Mouse (Mus musculus) gastrocnemius, adult 2 months (tissue): Measurements from ENCODE around the gene Sipa1l1. TPM values are rescaled to one million over a fixed set of nuclear protein-coding genes. Genes with fewer than 3 reads are reported as not detected.
A peak's percentile ranks its signal among the peaks of the same experiment; 100 is the strongest.

Source experiments
- DNase-seq: peaks from one replicate; pipeline ENCODE4 v3.0.0; 2022
- H3K27ac ChIP-seq: fragments of 200-600 bp; 2 replicates; pipeline ENCODE4 v1.8.1; 2022; ENCODE audit warnings: mild to moderate bottlenecking
- H3K4me3 ChIP-seq: fragments of 200-600 bp; 2 replicates; pipeline ENCODE4 v1.8.1; 2022; ENCODE audit warnings: mild to moderate bottlenecking, moderate library complexity
- CTCF ChIP-seq: fragments of 200-600 bp; IDR thresholded peaks from 2 replicates; pipeline ENCODE4 v1.8.1; 2022; ENCODE audit warnings: antibody characterized with exemption, mild to moderate bottlenecking, moderate library complexity
- intact Hi-C: fragments of 180-260 bp; cut with DNase I; formaldehyde crosslinking; loops from one replicate; pipeline ENCODE4 v1.15.1; 2025
- total RNA-seq, 2 experiments: library from RNA; stranded (reverse); gene quantifications; 2 replicates each; pipeline ENCODE4 v1.2.3; 2021

The Sipa1l1 gene
- total RNA-seq, 2 experiments from 2014 or later: 7.4 to 10.6 TPM

DNA sequence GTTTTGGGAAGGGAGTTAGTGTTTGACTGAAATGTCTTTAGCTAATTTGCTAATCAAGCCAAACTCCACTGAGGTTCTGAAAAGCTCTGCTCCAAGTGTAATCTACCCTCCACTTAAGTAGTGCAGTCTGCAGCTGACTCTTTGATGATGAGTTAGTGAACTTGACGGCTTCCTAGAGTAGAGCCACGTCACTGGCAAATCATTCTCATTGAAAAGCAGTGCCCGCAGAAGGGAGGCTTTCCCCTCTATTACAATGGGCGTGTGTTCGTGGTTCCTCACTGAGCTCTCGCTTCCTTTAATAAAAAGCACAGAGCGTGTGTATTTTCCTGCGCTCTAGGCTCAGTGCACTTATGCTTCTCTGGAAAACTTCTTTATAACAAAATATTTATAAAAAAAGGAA lies 157.3 kb downstream of the Sipa1l1 start:
- H3K4me3 ChIP-seq: no peak overlapping the region
- no peak for DNase-seq
- no peak overlapping the region for H3K27ac ChIP-seq
- intact Hi-C loops: no loop called here
- TF ChIP-seq CTCF: no peak

DNA sequence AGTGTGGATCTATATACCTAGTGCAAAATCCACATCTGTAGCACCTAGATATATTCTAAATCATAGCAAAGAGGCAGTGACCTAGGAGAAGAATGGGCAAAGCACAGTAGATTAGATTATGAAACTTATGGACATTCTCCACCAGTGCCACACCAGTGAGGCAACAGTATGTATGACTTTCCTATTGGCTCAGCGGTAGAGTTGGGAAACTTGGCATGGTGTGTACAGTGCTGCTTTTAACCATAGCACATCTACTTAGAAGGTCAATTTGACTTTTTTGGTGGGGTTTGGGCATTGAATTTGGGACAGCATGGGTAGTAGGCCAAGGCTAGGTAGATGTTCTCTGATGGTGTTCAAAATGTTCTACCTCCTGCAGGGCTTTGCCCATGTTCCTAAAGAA lies 159.0 kb downstream of the Sipa1l1 start:
- H3K4me3 ChIP-seq: no peak overlapping the region
- H3K27ac ChIP-seq: no peak overlapping the region
- no peak for DNase-seq
- intact Hi-C loops: no loop called here
- no peak for TF ChIP-seq CTCF

DNA sequence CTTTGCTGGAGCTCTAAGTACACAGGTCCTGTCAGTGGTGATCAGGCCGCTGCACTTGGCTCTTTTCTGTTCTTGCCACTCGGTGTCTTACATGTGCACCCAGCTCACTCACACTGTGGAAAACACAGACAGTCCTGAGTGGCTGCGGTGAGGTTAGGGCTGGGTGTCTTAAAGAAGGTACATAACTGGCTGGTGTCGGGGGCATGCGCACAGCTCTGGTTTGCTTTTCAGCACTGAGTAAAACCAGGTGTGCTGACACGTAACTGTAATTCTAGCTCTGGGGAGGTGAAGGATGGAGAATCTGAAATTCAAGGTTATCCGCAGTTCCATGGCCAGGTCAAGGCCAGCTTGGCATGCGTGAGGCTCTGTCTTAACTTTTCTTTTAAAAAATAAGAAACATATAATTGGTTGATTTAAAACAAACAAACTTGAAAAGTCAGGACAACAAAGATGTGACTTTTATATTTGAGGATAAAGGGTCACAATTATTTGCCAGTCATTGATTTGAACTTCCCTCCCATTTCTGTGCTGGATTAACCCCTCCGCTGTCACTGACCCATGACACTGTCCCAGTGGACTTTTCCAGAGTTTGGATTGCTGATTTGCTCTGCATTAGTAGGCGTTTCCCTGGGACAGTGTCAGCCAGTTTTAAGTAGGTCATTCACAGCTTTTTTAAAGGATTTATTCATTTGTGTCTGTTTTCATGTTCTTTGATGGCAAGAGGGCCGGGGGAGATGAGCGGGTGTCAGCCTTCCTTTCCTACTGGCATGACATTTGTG lies 163.9 kb downstream of the Sipa1l1 start:
- H3K27ac ChIP-seq: no peak overlapping the region
- intact Hi-C loops: no loop called here
- TF ChIP-seq CTCF: no peak
- no peak for DNase-seq
- no peak overlapping the region for H3K4me3 ChIP-seq

DNA sequence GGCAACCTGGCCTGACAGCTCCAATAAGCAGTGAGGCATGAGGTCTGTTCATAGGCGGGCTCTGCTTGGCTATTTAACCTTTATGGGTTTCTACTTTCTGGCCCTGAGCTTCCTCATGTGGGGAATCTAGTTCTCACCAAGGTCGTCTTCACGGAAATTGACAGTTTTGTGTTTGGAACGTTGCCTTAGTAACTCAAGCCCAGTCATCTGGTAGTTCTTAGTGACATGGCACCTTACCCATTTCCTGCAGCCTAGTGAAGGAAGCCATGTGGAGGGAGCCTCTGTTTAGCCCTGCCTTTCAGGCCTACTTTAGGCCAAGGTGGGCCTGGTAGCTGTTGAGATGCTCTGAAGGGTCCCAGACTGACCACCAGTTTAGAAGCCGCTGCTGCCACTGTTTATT lies 164.9 kb downstream of the Sipa1l1 start:
- no peak for DNase-seq
- no peak for TF ChIP-seq CTCF
- H3K4me3 ChIP-seq: no peak overlapping the region

DNA sequence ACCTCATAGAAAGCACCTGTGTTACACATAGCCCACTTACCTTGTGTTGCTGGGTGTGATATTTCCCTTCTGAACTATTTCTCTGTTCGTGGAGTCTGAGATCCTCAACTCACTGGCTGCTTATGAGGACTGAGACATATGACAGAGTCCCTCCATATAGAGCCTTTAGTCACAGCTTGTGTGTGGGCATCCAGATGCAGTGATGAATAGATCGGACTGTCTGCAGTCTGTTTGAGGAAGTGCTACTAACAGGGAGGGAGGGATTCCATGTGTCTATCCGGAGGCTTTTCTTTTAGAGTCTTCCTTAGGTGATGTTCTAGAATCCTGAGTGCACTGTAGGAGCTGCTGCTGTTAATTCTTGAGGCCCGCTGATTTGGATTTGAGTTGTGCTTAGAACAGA lies 165.4 kb downstream of the Sipa1l1 start:
- no peak for DNase-seq
- Histone ChIP-seq H3K4me3 (no peak overlapping the region), H3K27ac (no peak overlapping the region)
- intact Hi-C loops: no loop called here
- TF ChIP-seq CTCF: no peak

More for the DNA sequence above, 164.9 kb downstream of the Sipa1l1 start:
- H3K27ac ChIP-seq: no peak overlapping the region
- intact Hi-C loops: no loop called here

DNA sequence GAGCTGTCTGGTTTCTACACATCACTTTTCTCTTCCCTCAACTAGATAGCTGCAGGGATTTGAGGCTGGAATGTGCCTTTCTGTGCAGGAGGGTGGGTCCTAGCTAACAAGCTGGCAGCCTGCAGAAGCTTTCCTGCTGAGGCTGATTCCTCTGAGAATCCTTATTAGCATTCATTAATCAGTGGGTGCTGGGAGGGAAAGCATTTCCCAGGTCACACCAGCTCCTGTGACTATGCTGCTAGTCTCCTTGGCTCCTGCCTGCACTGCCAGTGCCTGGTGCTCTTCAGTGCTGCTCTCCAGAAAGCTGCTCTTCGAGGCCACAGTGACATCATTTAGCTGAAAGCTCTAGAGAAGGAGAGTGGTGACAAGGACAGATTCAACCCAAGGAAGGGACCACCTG lies 166.0 kb downstream of the Sipa1l1 start:
- no peak overlapping the region for H3K27ac ChIP-seq
- no peak for TF ChIP-seq CTCF
- intact Hi-C loops: no loop called here

DNA sequence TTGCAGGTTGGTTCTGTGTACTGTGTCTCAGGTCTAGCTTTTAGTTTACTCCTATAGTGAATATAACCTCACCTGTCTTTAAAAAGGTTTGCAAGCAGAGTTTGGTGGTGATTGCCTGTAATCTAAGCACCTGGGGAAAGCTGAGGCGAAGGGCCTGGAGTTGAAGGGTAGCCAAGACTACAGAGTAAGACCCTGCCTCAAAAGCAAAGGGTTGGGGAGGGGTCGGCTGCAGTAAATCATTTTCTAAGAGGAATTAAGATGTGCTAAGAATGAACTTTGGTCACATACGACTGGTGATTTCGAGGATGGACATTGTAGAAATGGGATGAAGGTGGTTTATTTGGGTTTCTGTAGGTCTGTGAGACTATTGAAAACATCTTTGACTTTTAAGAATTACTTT lies 169.4 kb downstream of the Sipa1l1 start:
- TF ChIP-seq CTCF: no peak
- intact Hi-C loops: no loop called here
- H3K4me3 ChIP-seq: no peak overlapping the region
- DNase-seq: no peak
- H3K27ac ChIP-seq: no peak overlapping the region

More for the DNA sequence above, 166.0 kb downstream of the Sipa1l1 start:
- no peak for DNase-seq
- no peak overlapping the region for H3K4me3 ChIP-seq

DNA sequence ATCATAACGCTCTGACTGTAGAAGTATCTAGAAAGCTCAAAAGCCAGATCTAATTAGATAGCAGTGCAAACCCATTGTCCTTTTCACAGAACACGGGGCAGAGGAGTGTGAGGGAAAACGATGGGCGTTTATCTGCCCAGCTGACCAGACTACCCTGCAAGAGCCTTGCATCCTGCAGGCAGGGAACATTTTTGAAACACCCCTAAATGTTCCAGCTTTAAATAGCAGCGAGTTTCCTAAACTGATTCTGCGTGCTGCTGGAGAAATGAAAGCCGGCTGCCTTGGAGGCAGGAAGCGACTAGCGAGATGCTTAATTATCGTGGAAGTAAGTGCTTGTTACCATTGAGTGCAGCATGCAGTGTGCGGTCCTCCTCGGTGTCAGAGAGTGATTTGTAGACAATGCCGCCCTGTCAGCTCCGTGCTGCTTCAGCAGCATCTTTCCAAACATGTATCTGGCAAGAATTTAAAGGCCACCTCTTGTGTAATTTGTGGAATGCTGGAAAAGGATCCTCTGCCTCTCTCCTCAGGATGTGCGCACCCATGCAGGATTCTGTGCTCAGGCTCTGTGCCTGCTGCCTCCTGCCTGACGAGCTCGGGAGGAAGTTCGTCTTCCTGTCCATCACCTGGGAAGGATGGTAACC lies 170.2 kb downstream of the Sipa1l1 start:
- no peak for TF ChIP-seq CTCF
- H3K27ac ChIP-seq: peak overlapping the region; percentile 58
- intact Hi-C loops: no loop called here
- peak overlapping the region; percentile 60 for H3K4me3 ChIP-seq
- peak; percentile 41 for DNase-seq

DNA sequence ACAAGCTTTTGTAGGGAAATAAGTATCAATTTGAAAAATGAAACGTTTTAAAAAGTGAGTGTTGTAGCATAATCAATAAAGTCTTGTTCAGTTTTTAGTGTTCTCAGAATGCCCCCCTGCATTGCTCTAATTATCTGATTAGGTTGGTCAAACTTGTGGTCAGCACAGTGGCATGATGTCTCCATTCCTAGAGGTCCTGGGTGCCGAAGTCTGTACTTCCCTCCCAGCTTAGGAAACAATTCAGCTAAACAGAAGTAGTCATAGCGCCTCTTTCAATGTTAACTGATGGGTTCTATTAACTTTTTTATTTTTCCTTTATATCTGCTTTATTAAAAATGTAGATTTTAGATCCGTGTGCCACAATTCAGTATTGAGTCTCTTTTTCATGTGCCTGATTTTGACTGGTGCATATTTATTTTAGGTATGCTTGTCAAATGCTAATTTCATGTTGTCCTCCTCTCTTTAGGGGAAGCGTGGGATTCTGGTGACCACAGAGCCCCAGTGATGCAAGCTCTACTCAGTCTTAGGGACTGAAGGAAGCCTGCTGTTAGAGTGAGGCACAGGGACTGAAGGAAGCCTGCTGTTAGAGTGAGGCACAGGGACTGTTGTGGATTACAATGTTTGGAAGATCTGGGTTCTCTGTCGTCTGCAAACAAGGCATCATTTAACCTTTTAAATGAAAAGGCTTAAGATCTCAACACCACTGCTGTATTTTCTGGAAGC lies 171.2 kb downstream of the Sipa1l1 start:
- H3K27ac ChIP-seq: peak overlapping the region; percentile 58; the same call in 1 of the 2 replicates
- intact Hi-C loops: no loop called here
- DNase-seq: no peak
- TF ChIP-seq CTCF: no peak
- peak overlapping the region; percentile 60 for H3K4me3 ChIP-seq

DNA sequence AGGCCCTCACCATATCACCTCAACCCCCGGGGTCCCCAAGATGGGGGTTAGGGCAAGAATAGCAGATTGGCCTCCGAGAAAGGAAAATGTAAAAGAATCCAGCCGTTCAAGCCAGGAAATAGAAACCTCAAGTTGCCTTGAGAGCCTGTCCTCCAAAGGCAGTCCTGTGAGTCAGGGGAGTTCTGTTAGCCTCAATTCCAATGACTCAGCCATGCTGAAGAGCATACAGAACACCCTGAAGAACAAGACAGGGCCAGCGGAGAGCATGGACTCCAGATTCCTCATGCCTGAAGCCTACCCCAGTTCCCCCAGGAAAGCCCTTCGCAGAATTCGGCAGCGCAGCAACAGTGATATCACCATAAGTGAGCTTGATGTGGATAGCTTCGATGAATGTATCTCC lies 172.1 kb downstream of the Sipa1l1 start:
- no peak overlapping the region for H3K4me3 ChIP-seq
- intact Hi-C loops: no loop called here
- DNase-seq: no peak
- no peak for TF ChIP-seq CTCF
- H3K27ac ChIP-seq: no peak overlapping the region

DNA sequence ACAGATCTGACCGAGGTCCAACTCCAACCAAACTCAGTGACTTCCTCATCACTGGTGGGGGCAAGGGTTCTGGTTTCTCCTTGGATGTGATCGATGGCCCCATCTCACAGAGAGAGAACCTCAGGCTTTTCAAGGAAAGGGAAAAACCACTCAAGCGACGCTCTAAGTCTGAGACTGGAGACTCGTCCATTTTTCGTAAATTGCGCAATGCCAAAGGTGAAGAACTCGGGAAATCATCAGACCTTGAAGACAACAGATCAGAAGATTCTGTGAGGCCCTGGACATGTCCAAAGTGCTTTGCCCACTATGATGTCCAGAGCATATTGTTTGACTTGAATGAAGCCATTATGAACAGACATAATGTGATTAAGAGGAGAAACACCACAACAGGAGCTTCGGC lies 172.6 kb downstream of the Sipa1l1 start:
- intact Hi-C loops: no loop called here
- TF ChIP-seq CTCF: no peak
- H3K27ac ChIP-seq: no peak overlapping the region
- DNase-seq: no peak
- H3K4me3 ChIP-seq: no peak overlapping the region

DNA sequence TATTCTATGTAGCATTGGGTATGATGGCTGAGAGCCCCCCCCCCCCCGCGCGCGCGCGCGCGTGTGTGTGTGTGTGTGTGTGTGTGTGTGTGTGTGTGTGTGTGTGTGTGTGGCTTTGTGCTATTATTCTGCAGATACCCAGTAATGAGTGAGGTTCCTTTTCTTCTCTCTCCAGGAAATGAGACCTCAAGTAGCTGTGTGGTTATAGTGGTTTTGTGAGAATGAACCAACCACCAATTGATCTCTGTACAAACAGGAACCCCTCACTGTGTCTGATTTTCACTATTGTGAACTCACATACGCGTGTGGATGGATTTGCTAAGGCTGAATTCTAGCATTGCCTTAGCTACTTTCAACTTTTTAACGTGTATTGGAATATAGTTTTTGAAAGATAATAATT lies 181.0 kb downstream of the Sipa1l1 start:
- DNase-seq: no peak
- no peak for TF ChIP-seq CTCF
- intact Hi-C loops: no loop called here
- Histone ChIP-seq H3K27ac (no peak overlapping the region), H3K4me3 (no peak overlapping the region)

DNA sequence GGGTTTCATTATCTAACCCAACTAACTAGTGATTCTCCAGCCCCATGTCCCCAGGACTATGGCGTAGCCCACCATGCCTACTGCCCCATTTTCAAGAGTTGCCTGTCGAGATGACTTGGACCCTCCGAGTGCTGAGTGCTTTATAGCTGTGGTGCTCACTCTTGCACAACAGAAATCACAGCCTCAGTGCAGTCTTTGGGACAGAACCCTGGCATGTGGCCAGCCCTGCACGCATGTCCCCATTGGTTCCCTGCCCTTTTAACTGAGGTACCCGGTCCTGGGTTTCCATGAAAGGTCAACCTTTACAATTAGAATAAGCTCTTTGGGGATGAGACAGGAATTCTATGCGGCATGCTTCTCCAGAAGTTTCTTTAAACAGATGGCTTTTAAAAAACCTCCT lies 181.8 kb downstream of the Sipa1l1 start:
- no peak for DNase-seq
- Histone ChIP-seq H3K4me3 (no peak overlapping the region), H3K27ac (no peak overlapping the region)
- intact Hi-C loops: no loop called here
- no peak for TF ChIP-seq CTCF
